Mouse (Mus musculus) MEL (cell line): ENCODE data around the gene Jag2. TPM values are rescaled to one million over a fixed set of nuclear protein-coding genes. Genes with fewer than 3 reads are reported as not detected.

ENCODE experiments used
- DNase-seq: peaks from one replicate; pipeline ENCODE4 v3.0.0; 2011; ENCODE audit warnings: low read depth, low spot score
- H3K27ac ChIP-seq: 2 replicates; pipeline ENCODE4 v1.5.1; 2012; ENCODE audit warnings: low read depth, mild to moderate bottlenecking, control low read depth, low read length, moderate library complexity; ENCODE audit not compliant: control insufficient read depth
- H3K27me3 ChIP-seq, 2 experiments: fragments of 150-350 bp in 1 of 2; sonication (generic) in 1 of 2; 2 replicates each; pipeline ENCODE4 v1.6.1; 2012; ENCODE audit warnings: low read length in 2 of 2, mild to moderate bottlenecking in 2 of 2, improper control_type of control experiment in 1 of 2, moderate library complexity in 1 of 2; ENCODE audit not compliant: insufficient read depth in 2 of 2, control insufficient read depth in 1 of 2
- H3K36me3 ChIP-seq, 2 experiments: 2 replicates each; pipeline ENCODE4 v1.6.1; 2012 to 2014; ENCODE audit warnings: low read length in 2 of 2, improper control_type of control experiment in 1 of 2, inconsistent platforms in 1 of 2, mild to moderate bottlenecking in 1 of 2; ENCODE audit not compliant: insufficient read depth in 2 of 2, control insufficient read depth in 1 of 2
- H3K4me1 ChIP-seq, 2 experiments: fragments of 150-350 bp in 1 of 2; sonication (generic) in 1 of 2; 2 replicates each; pipeline ENCODE4 v1.6.1; 2012; ENCODE audit warnings: low read length in 2 of 2, improper control_type of control experiment in 1 of 2, mild to moderate bottlenecking in 1 of 2; ENCODE audit not compliant: insufficient read depth in 2 of 2, control insufficient read depth in 1 of 2
- H3K4me3 ChIP-seq, 2 experiments: fragments of 150-350 bp in 1 of 2; sonication (generic) in 1 of 2; 2 replicates each; pipeline ENCODE4 v1.5.1; 2012; ENCODE audit warnings: low read depth in 2 of 2, low read length in 2 of 2, mild to moderate bottlenecking in 2 of 2, moderate library complexity in 2 of 2, control low read depth in 1 of 2, improper control_type of control experiment in 1 of 2; ENCODE audit not compliant: control insufficient read depth in 1 of 2, insufficient read depth in 1 of 2
- H3K79me2 ChIP-seq: 2 replicates; pipeline ENCODE4 v1.6.1; 2012; ENCODE audit warnings: mild to moderate bottlenecking, low read length, moderate library complexity; ENCODE audit not compliant: control insufficient read depth, poor library complexity, insufficient read depth
- H3K9ac ChIP-seq: 2 replicates; pipeline ENCODE4 v1.6.1; 2012; ENCODE audit warnings: low read depth, mild to moderate bottlenecking, control low read depth, low read length, moderate library complexity; ENCODE audit not compliant: control insufficient read depth, poor library complexity, severe bottlenecking
- H3K9me3 ChIP-seq: fragments of 150-350 bp; sonication (generic); replicated peaks from 2 replicates; pipeline ENCODE4 v1.6.1; 2012; ENCODE audit warnings: mild to moderate bottlenecking, low read length, improper control_type of control experiment, moderate library complexity; ENCODE audit not compliant: insufficient read depth
- CTCF ChIP-seq, 3 experiments: IDR thresholded peaks in 2 of 3; conservative IDR thresholded peaks in 1 of 3; 2 replicates each; pipeline ENCODE4 v1.5.1; 2011 to 2012; ENCODE audit warnings: low read length in 3 of 3, low read depth in 2 of 3, mild to moderate bottlenecking in 2 of 3, improper control_type of control experiment in 1 of 3, inconsistent platforms in 1 of 3, mixed read lengths in 1 of 3, moderate library complexity in 1 of 3; ENCODE audit not compliant: control insufficient read depth in 1 of 3, insufficient read depth in 1 of 3, poor library complexity in 1 of 3, severe bottlenecking in 1 of 3
- E2F4 ChIP-seq: IDR thresholded peaks from 2 replicates; pipeline ENCODE4 v1.6.1; 2011; ENCODE audit warnings: low read depth, low read length, improper control_type of control experiment, borderline replicate concordance
- GATA1 ChIP-seq: IDR thresholded peaks from 2 replicates; pipeline ENCODE4 v1.6.1; 2011; ENCODE audit warnings: low read depth, low read length, improper control_type of control experiment
- KAT2A ChIP-seq: conservative IDR thresholded peaks from 2 replicates; pipeline ENCODE4 v1.6.1; 2012; ENCODE audit warnings: low read depth, low read length, improper control_type of control experiment, inconsistent platforms
- MAFK ChIP-seq: IDR thresholded peaks from 2 replicates; pipeline ENCODE4 v1.6.1; 2011; ENCODE audit warnings: low read depth, mild to moderate bottlenecking, low read length, improper control_type of control experiment, borderline replicate concordance
- MAX ChIP-seq: IDR thresholded peaks from 2 replicates; pipeline ENCODE4 v1.6.1; 2011; ENCODE audit warnings: low read length, improper control_type of control experiment
- MAZ ChIP-seq: IDR thresholded peaks from 2 replicates; pipeline ENCODE4 v1.6.1; 2012; ENCODE audit warnings: low read depth, mild to moderate bottlenecking, inconsistent platforms, low read length, improper control_type of control experiment
- MXI1 ChIP-seq: IDR thresholded peaks from 2 replicates; pipeline ENCODE4 v1.6.1; 2011; ENCODE audit warnings: mild to moderate bottlenecking, low read depth, low read length, improper control_type of control experiment
- MYB ChIP-seq: IDR thresholded peaks from 2 replicates; pipeline ENCODE4 v1.6.1; 2011; ENCODE audit warnings: mild to moderate bottlenecking, low read depth, low read length, improper control_type of control experiment
- NELFE ChIP-seq: IDR thresholded peaks from 2 replicates; pipeline ENCODE4 v1.6.1; 2011; ENCODE audit warnings: low read depth, low read length, improper control_type of control experiment
- POLR2AphosphoS2 ChIP-seq: IDR thresholded peaks from 2 replicates; pipeline ENCODE4 v1.6.1; 2011; ENCODE audit warnings: low read length, improper control_type of control experiment
- POLR2AphosphoS5 ChIP-seq: IDR thresholded peaks from 2 replicates; pipeline ENCODE4 v1.6.1; 2012; ENCODE audit warnings: low read depth, borderline replicate concordance, mild to moderate bottlenecking, inconsistent platforms, low read length, moderate library complexity, mixed read lengths
- RAD21 ChIP-seq: IDR thresholded peaks from 2 replicates; pipeline ENCODE4 v1.6.1; 2011; ENCODE audit warnings: mild to moderate bottlenecking, low read depth, low read length, improper control_type of control experiment
- SMC3 ChIP-seq: IDR thresholded peaks from 2 replicates; pipeline ENCODE4 v1.6.1; 2011; ENCODE audit warnings: low read depth, low read length, improper control_type of control experiment
- TAL1 ChIP-seq: IDR thresholded peaks from 2 replicates; pipeline ENCODE4 v1.6.1; 2012; ENCODE audit warnings: mild to moderate bottlenecking, inconsistent platforms, low read length, moderate library complexity, mixed read lengths
- TCF12 ChIP-seq: IDR thresholded peaks from 2 replicates; pipeline ENCODE4 v1.6.1; 2014; ENCODE audit warnings: low read depth, mild to moderate bottlenecking, inconsistent platforms, low read length, improper control_type of control experiment, moderate library complexity
- UBTF ChIP-seq: IDR thresholded peaks from 2 replicates; pipeline ENCODE4 v1.6.1; 2012; ENCODE audit warnings: low read depth, mild to moderate bottlenecking, inconsistent platforms, low read length, improper control_type of control experiment, moderate library complexity, borderline replicate concordance; ENCODE audit not compliant: insufficient read depth
- USF1 ChIP-seq: IDR thresholded peaks from 2 replicates; pipeline ENCODE4 v1.6.1; 2014; ENCODE audit warnings: low read depth, mild to moderate bottlenecking, inconsistent platforms, low read length, improper control_type of control experiment, moderate library complexity
- USF2 ChIP-seq, 2 experiments: IDR thresholded peaks; 2 replicates each; pipeline ENCODE4 v1.6.1; 2011 to 2012; ENCODE audit warnings: improper control_type of control experiment in 2 of 2, low read length in 2 of 2, borderline replicate concordance in 1 of 2, inconsistent platforms in 1 of 2, low read depth in 1 of 2, mild to moderate bottlenecking in 1 of 2; ENCODE audit not compliant: insufficient read depth in 1 of 2
- ZC3H11A ChIP-seq: IDR thresholded peaks from 2 replicates; pipeline ENCODE4 v1.6.1; 2012; ENCODE audit warnings: low read depth, mild to moderate bottlenecking, inconsistent platforms, low read length, improper control_type of control experiment
- ZKSCAN1 ChIP-seq: IDR thresholded peaks from 2 replicates; pipeline ENCODE4 v1.6.1; 2012; ENCODE audit warnings: low read depth, mild to moderate bottlenecking, inconsistent platforms, low read length, improper control_type of control experiment, moderate library complexity
- ZMIZ1 ChIP-seq: IDR thresholded peaks from 2 replicates; pipeline ENCODE4 v1.6.1; 2012; ENCODE audit warnings: low read depth, mild to moderate bottlenecking, inconsistent platforms, low read length, improper control_type of control experiment, moderate library complexity
- polyA plus RNA-seq, 2 experiments: library from polyadenylated mRNA; stranded (reverse) in 1 of 2; unstranded in 1 of 2; fragments of >175 nt in 1 of 2; fragments of >200 nt in 1 of 2; gene quantifications; 2 replicates each; pipeline versions ENCODE4 v1.2.1 to v1.2.4; 2012; ENCODE audit warnings: low replicate concordance in 2 of 2, low read depth in 1 of 2; ENCODE audit not compliant: insufficient read length in 2 of 2, insufficient read depth in 1 of 2, missing spikeins in 1 of 2
- total RNA-seq: library from RNA; depleted of rRNA; stranded (reverse); fragments of 300-350 nt; gene quantifications from 2 replicates; pipeline ENCODE4 v1.2.3, GENCODE M21; 2012

Gene Jag2
- total and polyA plus RNA-seq, 3 experiments: 1.0 to 3.9 TPM; not detected in 1

GRCm38 (mm10) chr12:112877073-112877576 lies 52.5 kb downstream of the Jag2 start:
- no peaks in the 10 kb centered on the region for H3K27me3 ChIP-seq
- no peak for TF ChIP-seq MXI1
- no peak overlapping the region for H3K27ac ChIP-seq
- H3K9ac ChIP-seq: no peak overlapping the region
- peaks cover 0 to 20% of the 10 kb centered on the region in 2 experiments; a peak in 2 of 4 replicates for H3K4me1 ChIP-seq
- peaks cover 0 to 2% of the 10 kb centered on the region in 2 experiments; a peak in 1 of 4 replicates for H3K36me3 ChIP-seq
- H3K4me3 ChIP-seq: no peak overlapping the region
- no peaks in the 10 kb centered on the region for H3K9me3 ChIP-seq
- H3K79me2 ChIP-seq: no peaks in the 10 kb centered on the region
- no peak for DNase-seq

GRCm38 (mm10) chr12:112876332-112877072 lies 53.1 kb downstream of the Jag2 start:
- no peaks in the 10 kb centered on the region for H3K27me3 ChIP-seq
- no peak overlapping the region for H3K9ac ChIP-seq
- H3K4me3 ChIP-seq: peak overlapping the region; percentile 8 to 14; a peak in 2 of 4 replicates
- DNase-seq: peak; percentile 62
- peaks cover 0 to 2% of the 10 kb centered on the region in 2 experiments; a peak in 1 of 4 replicates for H3K36me3 ChIP-seq
- H3K27ac ChIP-seq: no peak overlapping the region
- H3K4me1 ChIP-seq: peaks cover 0 to 20% of the 10 kb centered on the region in 2 experiments; a peak in 2 of 4 replicates
- no peak for TF ChIP-seq RAD21
- TF ChIP-seq TCF12: peak; percentile 9; the same call in 1 of the 2 replicates
- no peaks in the 10 kb centered on the region for H3K79me2 ChIP-seq
- H3K9me3 ChIP-seq: no peaks in the 10 kb centered on the region

- Histone ChIP-seq H3K9me3 (no peaks in the 10 kb centered on the region), H3K4me1 (peaks cover 3 to 28% of the 10 kb centered on the region in 2 experiments), H3K27ac (no peak overlapping the region), H3K36me3 (peaks cover 0 to 5% of the 10 kb centered on the region in 2 experiments; a peak in 1 of 4 replicates), H3K27me3 (no peaks in the 10 kb centered on the region), H3K4me3 (no peak overlapping the region), H3K79me2 (no peaks in the 10 kb centered on the region), H3K9ac (no peak overlapping the region)
- DNase-seq: peak; percentile 94
- TF ChIP-seq UBTF: no peak
- peak; percentile 82 for TF ChIP-seq ZC3H11A
- TF ChIP-seq MAFK: no peak
- peak; percentile 77 for TF ChIP-seq GATA1
- no peak for TF ChIP-seq KAT2A
- peak in 2 of 3 experiments; percentile 97 to 99; a peak in 4 of 6 replicates for TF ChIP-seq CTCF (IDR thresholded peaks at IDR 0.05 in 2 of 3, conservative IDR thresholded peaks at IDR 0.05 in 1 of 3; ENCODE audit: control insufficient read depth in 1 of 3, insufficient read depth in 1 of 3, low read depth in 2 of 3, low read length in 3 of 3, poor library complexity in 1 of 3, severe bottlenecking in 1 of 3)
- peak; percentile 45 for TF ChIP-seq MXI1
- TF ChIP-seq ZKSCAN1: no peak
- peak; percentile 75; the same call in 1 of the 2 replicates for TF ChIP-seq MAX
- TF ChIP-seq USF1: peak; percentile 11; the same call in 1 of the 2 replicates
- TF ChIP-seq ZMIZ1: no peak
- TF ChIP-seq E2F4: no peak
- TF ChIP-seq POLR2AphosphoS2: no peak
- TF ChIP-seq SMC3: peak; percentile 96
- peak; percentile 53 for TF ChIP-seq MAZ
- no peak for TF ChIP-seq NELFE
- TF ChIP-seq TAL1: no peak
- no peak for TF ChIP-seq USF2 (IDR thresholded peaks at IDR 0.05; ENCODE audit: borderline replicate concordance in 1 of 2, insufficient read depth in 1 of 2, low read depth in 1 of 2, low read length in 2 of 2)
- peak; percentile 28; the same call in 1 of the 2 replicates for TF ChIP-seq MYB
- TF ChIP-seq POLR2AphosphoS5: no peak
Observed at GRCm38 (mm10) chr12:112875225-112876013, 54.2 kb downstream of the Jag2 start.
